Mouse (Mus musculus) testis, adult 10 weeks (tissue): ENCODE results near the gene Cd40lg. TPM values are rescaled to one million over a fixed set of nuclear protein-coding genes. Genes with fewer than 3 reads are reported as not detected.

ENCODE experiments used
- polyA plus RNA-seq: library from polyadenylated mRNA; stranded (reverse); fragments of 350-450 nt; fragmentation: Illumina TruSeq; extraction: RNeasy Lipid Tissue Mini Kit (QIAGEN cat#74804); gene quantifications from one replicate; pipeline ENCODE4 v1.2.3, GENCODE M21; 2014; ENCODE audit warnings: low read depth, low replicate concordance

Gene Cd40lg
- polyA plus RNA-seq: 0.28 TPM

DNA sequence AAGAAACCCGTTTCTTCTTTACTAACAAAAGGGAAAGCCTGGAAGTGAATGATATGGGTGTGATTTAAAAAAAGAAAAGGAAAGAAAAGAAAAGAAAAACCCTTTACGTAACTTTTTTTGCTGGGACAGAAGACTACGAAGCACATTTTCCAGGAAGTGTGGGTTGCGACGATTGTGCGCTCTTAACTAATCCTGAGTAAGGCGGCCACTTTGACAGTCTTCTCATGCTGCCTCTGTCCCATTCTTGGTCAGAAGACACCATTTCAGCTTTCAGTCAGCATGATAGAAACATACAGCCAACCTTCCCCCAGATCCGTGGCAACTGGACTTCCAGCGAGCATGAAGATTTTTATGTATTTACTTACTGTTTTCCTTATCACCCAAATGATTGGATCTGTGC, at the start of gene Cd40lg:
Gene Cd40lg, plus strand, starts transcription at position 268 of the 400 bp plus-strand sequence.

Other genes with a start within 250 kb of the Cd40lg start
- not detected for gene Brs3, start 169.1 kb upstream of the Cd40lg start, polyA plus RNA-seq
- gene Htatsf1, start 158.6 kb upstream of the Cd40lg start, polyA plus RNA-seq: 66.1 TPM
- 1.2 TPM for gene Vgll1, start 124.0 kb upstream of the Cd40lg start, polyA plus RNA-seq
- 120 TPM for gene Arhgef6, start 126.6 kb downstream of the Cd40lg start, polyA plus RNA-seq
- gene Rbmx, start 180.9 kb downstream of the Cd40lg start, polyA plus RNA-seq: 12.5 TPM
- gene Gm364, start 197.0 kb downstream of the Cd40lg start, polyA plus RNA-seq: 85.0 TPM